Mouse (Mus musculus): ENCODE results near the gene Sp8.
A peak's percentile ranks its signal among the peaks of the same experiment; 100 is the strongest.

The Sp8 gene

GRCm38 (mm10) chr12:118849203-118849861 lies 3.2 kb downstream of the Sp8 start:
- no peak for DNase-seq

DNA sequence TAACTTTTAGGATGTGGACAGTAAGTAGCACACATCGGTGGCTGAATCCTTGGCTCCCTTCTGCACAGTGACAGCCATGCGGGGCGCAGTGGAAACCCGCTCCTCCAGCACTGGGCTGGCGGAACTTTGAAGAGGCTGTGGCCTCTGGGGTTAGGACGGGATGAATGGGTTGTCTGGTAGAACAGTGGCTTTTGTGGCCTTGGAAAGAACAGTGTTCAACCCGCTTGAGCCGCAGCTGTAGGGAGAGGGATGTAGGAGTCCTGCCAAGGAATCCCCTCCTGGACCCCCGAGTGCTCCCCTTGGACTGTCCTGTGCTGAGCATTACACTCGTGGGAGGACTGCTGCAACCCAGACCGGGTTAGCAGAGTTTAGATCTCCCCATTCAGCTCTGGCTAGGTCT lies 3.9 kb downstream of the Sp8 start:
- DNase-seq, result no peak

DNA sequence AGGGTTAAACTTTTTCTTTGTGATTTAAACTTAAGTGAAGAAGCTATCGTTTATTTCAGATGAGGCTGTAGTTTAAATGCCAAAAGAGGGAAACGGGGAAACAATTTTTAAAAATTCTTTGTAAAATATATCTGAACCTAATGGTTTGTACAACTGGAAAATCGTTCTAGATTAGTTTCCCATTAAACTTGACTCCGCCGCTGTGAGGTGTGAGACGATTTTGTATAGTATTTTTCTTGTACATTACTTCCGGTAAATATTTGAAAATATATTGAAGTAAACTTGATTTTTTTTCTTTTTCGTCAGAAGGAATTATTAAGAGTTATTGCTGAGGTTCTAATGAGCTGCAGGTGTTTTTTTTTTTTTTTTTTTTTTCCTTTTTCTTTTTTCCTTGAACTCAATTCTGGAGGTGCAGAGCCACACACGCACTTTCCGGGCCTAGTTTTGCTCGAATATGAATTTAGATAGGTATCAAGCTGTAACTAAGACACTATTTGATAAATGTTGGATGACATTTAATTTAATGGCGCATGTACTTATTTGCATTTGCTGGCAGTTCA lies 4.8 kb downstream of the Sp8 start:
- no peak for DNase-seq

GRCm38 (mm10) chr12:118853331-118853730 lies 7.2 kb downstream of the Sp8 start:
- no peak for DNase-seq

DNA sequence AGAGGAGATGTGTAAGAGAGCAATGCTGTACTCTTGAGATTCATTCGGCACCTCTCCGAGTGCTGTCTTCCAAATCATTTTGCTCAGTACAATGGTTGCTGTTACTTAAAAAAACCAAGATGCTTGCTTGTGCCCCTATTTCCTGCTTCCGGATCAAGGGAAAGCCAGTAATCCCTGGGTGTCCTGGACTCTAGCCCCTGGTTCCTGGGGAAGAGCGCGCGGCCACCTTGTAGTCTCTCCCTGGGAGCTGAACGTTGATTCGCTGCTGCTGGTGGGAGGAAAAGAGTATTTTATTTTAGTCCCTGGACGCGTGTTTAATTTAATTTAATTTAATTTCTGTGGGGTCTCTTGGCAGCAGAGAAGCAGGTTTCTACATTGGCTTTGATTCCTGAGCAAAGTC lies 8.3 kb downstream of the Sp8 start:
- no peak for DNase-seq

- DNase-seq, result peak; percentile 30
Observed at GRCm38 (mm10) chr12:118854831-118855453, 8.8 kb downstream of the Sp8 start.

- DNase-seq, result no peak
Observed at GRCm38 (mm10) chr12:118856151-118856550, 10.0 kb downstream of the Sp8 start.

DNA sequence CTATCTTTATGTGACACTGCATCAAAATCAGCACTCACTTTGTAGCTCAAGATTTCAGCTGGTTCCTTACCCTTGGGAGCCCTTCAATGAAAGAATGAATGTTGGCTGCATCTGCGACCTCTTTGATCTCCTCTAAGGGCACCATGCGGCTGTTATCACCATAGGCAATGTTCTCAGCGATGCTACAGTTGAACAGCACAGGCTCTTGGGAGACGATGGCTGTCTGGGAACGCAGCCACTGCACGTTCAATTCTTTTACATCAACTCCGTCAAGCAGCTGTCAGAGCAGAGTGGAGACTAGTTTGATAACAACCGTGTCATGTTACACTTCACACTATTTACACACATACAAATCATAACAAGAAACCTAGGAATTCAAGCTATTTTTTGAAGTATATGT lies 26.5 kb downstream of the Sp8 start:
- DNase-seq, result no peak

GRCm38 (mm10) chr12:118882790-118883189 lies 36.7 kb downstream of the Sp8 start:
- no peak for DNase-seq

DNA sequence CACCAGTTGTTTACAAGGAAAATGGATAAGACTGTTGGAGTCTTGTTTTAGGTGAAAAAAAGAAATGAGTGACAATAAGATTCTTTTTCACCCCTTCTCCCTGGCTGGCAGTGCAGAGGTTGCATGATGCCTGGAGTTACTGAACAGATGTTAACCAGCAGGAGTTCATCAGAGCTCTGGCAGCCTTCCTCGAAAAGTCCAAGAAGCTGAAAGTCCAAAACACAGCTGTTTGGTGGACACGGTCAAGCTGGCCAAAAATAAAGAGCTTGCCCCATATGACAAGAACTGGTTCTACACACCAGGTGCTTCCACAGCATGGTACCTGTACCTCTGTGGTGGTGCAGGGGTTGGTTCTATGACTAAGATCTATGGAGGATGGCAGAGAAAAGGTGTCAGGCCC lies 41.8 kb downstream of the Sp8 start:
- no peak for DNase-seq
